Mouse (Mus musculus) fibroblast of lung, adult 2 months (primary cell): ENCODE results near the gene Ppm1l.
"Not testable (repeated sequence)": the region's sequence is repeated elsewhere in the genome, so short reads cannot be mapped to it uniquely, and the experiment has no call there.

Experiments used
- DNase-seq: peaks from one replicate; pipeline ENCODE4 v3.0.0-alpha.2; 2011; ENCODE audit warnings: low read depth

The Ppm1l gene

GRCm38 (mm10) chr3:69373544-69374306 is 57.1 kb downstream of the Ppm1l start:
- DNase-seq: no peak

GRCm38 (mm10) chr3:69374538-69374937 is 57.9 kb downstream of the Ppm1l start:
- no peak for DNase-seq

DNA sequence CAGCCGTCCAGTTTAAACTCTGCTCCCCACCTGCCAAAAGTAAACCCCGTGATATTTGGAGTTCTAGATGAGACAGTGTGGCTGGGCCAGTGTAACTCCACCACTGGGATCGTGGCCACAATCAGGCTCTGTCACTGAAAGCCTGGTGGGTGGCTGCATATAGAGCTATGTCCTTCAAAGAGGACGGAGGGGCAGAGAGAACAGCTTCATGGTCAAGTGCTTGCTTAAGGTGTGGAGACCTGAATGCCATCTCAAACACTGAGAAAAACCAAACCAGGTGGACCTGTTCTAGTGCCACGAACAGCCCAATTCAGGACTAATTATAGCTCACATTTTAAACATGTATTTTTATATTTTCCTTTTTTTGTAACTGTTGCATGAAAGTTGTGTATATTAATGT is 58.3 kb downstream of the Ppm1l start:
- no peak for DNase-seq

- DNase-seq: no peak
Observed at GRCm38 (mm10) chr3:69381213-69381612, 64.6 kb downstream of the Ppm1l start.

DNA sequence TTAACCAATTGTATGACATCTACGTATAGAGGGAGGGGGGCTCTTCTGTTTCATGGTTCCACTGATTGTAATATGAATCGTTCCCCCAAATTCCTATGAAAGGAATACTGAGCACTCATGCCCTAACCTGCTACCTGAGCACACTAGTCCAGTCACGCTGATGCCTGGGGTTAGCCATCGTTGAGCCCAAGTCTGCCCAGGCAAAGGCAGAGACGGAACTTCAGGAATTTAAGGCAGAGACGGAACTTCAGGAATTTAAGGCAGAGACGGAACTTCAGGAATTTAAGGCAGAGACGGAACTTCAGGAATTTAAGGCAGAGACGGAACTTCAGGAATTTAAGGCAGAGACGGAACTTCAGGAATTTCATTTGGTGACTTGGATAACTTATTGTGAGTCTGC is 75.2 kb downstream of the Ppm1l start:
- not testable (repeated sequence) for DNase-seq

DNA sequence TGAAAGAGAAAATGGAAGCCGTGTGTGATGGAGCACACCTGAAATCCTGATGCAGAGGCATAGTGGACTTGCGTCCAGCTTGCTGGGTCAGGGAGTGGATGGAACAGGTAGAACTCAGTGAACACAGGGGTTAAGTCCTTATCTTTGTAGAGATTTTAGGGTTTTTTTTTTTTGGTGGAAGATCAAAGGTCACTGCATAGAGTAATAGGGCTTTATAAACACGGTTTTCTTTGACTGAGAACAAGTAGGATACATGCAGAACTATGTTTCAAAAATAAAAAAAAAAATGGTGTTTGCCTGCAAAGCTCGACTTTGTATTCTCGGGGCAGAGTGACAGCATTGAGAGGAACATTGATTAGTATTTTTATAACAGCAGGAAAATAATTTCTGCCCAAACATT is 75.6 kb downstream of the Ppm1l start:
- no peak for DNase-seq

- peak; percentile 15 for DNase-seq
Observed at GRCm38 (mm10) chr3:69393079-69393478, 76.4 kb downstream of the Ppm1l start.

DNA sequence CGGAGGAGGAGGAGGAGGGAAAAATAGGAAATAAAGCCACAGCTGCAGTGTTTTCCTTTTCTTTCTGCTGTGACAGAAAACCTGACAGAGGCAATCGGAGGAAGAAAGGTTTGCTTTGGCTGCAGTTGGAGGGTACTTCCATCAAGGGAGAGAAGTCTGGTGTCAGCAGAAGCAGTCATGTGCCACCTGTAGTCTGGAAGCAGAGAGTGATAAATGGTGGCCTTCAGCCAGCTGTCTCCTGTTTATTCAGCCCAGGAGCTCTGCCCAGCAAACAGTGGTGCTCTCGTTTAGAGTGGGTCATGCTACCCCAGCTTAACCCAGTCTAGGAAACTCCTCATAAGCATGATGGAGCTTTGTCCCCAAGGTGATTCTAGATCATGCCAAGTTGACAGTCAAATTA is 77.3 kb downstream of the Ppm1l start:
- DNase-seq: no peak

GRCm38 (mm10) chr3:69395084-69395483 is 78.4 kb downstream of the Ppm1l start:
- no peak for DNase-seq

DNA sequence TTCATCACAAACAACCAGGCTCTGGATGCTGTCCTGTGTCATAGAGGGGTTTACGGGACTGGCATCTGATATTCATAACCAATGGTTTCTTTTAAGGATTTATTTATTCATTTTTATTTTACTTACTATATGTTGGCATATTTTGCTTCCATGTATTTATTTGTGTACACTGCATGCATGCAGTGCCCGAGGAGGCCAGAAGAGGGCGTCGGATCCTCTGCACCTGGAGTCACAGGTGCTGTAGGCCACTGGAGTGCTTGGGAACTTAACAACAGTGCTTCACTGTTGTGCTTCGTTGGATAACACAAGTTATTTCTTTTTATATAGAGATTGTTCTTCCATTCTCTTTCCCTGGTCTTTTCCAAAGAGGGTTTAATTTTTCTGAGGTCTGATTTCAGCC is 81.1 kb downstream of the Ppm1l start:
- no peak for DNase-seq

DNA sequence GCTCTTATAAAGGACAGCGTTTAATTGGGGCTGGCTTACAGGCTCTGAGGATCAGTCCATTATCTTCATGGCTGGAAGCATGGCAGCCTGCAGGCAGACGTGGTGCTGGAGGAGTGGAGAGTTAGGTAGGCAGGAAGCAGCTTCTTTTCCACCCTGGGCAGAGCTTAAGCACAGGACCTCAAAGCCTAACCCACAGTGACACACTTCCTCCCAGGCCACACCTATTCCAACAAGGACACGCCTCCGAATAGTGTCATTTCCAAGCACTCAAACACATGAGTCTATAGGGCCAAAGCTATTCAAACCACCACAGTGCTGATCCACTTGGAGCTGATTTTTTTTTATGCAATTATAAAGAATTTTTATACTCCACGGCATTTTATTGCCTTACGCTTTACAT is 82.7 kb downstream of the Ppm1l start:
- DNase-seq: no peak

DNA sequence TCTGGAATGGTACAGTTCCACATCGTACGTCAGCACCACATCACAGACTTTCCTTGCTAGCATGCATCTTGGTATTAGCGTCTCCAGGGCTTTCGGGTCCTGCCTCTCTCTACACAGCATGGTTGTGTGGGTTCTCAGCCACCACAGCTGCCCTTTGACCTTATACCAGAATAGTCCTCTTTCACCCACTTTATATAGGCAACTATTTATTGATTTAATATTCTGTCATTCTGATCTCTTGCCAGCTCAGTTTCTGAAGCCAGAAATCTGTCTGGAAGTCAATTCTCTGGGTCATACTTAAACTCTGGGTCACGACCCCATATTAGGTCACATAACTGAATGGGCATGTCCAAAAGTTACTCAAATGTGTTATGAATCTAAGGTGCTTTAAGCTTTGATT is 86.5 kb downstream of the Ppm1l start:
- no peak for DNase-seq

DNA sequence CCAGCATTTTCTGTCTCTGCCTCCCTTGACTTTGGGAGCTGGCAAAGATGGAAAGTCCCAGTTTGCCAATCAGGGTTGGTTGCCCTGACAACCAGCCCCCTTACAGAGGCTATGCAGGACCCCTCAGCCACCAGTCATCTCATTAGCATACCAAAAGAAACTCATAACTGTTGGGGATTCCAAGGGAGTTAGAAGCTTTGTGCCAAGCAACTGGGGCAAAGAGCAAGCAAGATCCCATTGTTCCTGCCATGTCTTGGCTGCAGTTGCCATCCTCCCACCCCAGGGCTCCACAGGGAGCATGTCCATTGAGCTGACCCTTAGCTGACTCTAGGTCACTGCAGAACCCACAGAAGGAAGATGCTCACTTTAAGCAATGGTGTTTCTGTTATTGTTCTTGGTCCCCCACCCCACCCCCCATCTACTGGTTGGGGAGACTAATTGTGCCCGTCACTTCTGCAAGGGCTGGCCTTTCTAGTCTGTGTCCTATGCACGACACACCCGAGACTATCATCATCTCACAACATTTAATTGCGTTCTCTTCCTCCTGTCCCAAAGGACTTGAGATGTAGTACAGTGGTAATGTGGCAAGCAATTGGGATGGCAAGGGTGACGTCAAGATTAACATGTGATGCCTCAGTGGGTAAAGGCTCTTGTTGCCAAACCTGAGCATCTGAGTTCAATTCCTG is 89.7 kb downstream of the Ppm1l start:
- no peak for DNase-seq

- DNase-seq: no peak
Observed at GRCm38 (mm10) chr3:69408064-69408463, 91.4 kb downstream of the Ppm1l start.

- DNase-seq: no peak
Observed at GRCm38 (mm10) chr3:69416112-69416511, 99.5 kb downstream of the Ppm1l start.

DNA sequence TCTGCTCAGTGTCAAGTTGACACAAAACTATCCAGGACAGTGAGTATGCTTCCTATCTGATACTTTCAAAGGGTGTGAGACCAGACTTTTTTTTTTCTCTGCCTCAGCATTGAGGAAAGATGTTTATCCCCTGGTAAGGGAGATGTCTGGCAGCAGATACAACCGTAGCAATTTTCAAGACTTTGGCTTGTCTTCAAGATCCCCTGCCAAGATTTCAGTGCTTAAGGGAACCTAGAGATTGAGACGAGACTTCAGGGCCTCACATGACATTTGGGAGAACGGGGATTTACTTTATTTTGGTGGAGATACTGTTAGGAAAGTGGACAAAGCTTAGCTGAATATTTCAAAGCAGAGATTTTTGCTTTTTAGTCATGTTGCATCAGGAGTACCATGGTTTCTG is 106.1 kb downstream of the Ppm1l start:
- DNase-seq: no peak

- no peak for DNase-seq
Observed at GRCm38 (mm10) chr3:69423371-69423770, 106.7 kb downstream of the Ppm1l start.

DNA sequence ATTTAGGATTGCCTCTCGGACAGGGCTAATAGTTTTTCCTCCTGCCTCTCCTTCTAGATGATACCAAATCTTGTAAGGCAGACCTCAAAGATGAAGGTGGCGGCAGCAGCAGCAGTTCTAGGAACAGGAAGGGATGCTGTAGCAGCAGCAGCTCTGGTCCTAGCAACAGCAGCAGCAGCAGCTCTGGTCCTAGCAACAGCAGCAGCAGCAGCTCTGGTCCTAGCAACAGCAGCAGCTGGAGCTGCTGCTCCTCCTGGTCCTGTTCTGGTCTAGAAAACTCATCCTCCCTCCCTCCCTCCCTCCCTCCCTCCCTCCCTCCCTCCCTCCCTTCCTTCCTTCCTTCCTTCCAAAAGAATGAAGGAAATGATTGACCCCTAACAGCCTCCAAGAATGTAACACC is 108.1 kb downstream of the Ppm1l start:
- DNase-seq: not testable (repeated sequence)

- no peak for DNase-seq
Observed at GRCm38 (mm10) chr3:69427259-69427658, 110.6 kb downstream of the Ppm1l start.

- no peak for DNase-seq
Observed at GRCm38 (mm10) chr3:69428221-69428620, 111.6 kb downstream of the Ppm1l start.

DNA sequence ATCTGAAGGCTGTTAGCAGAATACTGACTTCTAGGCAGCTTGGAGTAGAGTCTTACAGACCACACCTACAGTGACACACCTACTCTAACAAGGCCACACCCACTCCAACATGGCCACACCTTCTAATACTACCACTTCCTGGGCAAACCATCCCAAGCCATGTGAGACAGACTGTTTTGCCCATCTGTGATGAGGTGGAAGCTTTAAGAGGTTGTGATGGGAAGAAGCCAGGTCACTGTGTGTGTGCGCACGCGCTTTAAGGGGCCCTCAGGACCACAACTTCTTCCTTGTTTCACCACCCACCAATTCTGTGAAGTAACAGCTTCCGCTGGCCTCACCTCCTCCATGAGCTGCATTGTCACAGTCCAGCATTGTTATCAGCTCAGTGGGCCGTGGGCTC is 112.7 kb downstream of the Ppm1l start:
- no peak for DNase-seq

DNA sequence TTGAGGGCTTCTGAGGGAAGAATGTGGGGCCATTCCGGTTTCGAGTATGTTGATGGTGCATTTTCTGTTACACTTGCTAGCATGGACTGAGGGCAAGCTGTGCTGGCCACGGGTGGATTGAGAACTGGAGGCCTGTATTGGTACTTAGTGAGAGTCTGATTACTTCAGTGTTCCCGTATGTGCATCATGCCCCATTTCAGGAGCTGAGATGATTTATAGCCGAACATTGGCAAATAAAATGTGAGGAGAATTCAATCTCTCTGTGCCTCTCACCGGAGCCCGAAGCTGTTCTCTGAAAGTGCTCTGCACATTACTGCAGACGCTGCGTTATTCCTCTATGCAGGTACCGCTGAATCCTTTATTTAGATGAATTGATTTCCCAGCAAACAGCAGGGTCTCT is 116.9 kb downstream of the Ppm1l start:
- DNase-seq: no peak

GRCm38 (mm10) chr3:69438773-69439514 is 122.3 kb downstream of the Ppm1l start:
- DNase-seq: no peak
